Mouse (Mus musculus) embryo, embryonic 9.5 days (tissue): ENCODE measurements around the gene Vmn1r81.

Experiments
- DNase-seq: peaks from one replicate; pipeline ENCODE4 v3.0.0-alpha.2; 2017; ENCODE audit errors: extremely low spot score

Vmn1r81 gene

GRCm38 (mm10) chr7:12268169-12268568 lies at the start of gene Vmn1r81:
Vmn1r81 (minus strand) TSS chr7:12268269.
- DNase-seq = no peak

GRCm38 (mm10) chr7:12300130-12300529 lies 32.1 kb upstream of the Vmn1r81 start, which contains the start of gene Vmn1r82:
Vmn1r82 (plus strand) TSS chr7:12300430.
- DNase-seq = no peak

- no peak for DNase-seq
Observed at GRCm38 (mm10) chr7:12204141-12204540, 63.9 kb downstream of the Vmn1r81 start.
